ENCODE assay signal across 8 mouse cellular contexts in the genomic region with DNA sequence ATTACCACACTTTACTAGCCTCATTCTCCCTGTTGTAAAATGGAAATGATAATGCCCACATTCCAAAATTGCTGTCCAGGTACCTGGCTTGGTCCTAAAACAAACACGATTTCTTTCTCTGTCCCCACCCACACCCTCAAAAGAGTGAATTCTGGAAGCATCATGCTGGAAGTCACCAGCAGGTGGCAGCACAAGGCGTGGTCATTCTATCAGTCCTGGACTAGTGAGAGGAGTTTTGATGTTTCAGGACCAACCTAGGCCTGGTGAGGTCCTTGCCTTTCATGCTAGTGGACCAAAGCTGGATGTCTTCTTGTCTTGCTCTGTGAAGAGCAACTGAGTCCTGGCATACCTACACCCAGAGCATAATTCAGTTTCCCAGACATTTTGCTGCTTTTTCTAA.
DNase-seq lines count a peak whose midpoint lies in the region; ATAC-seq lines count a peak whose summit lies in the region.

No protein-coding gene starts in this region.

- WGBS in forebrain, embryonic 13.5 days = 7% methylated on average over 2 of the region's 2 CpGs
- WGBS in hindbrain, embryonic 11.5 days = 11% methylated on average over 2 of the region's 2 CpGs

- H3K36me3 ChIP-seq in forebrain, embryonic 13.5 days (ENCODE audit: poor library complexity, severe bottlenecking) = no peaks in the 10 kb centered on the region
- H3K36me3 ChIP-seq in hindbrain, embryonic 11.5 days (ENCODE audit: control insufficient read depth, insufficient read depth, low read length) = no peaks in the 10 kb centered on the region

- no peak overlapping the region for H3K9ac ChIP-seq in forebrain, embryonic 13.5 days
- no peak overlapping the region for H3K9ac ChIP-seq in hindbrain, embryonic 11.5 days (ENCODE audit: low read depth, low read length)

- peak; percentile 52 for DNase-seq in ES-CJ7 (ENCODE audit: low read depth, low spot score)
- peak; percentile 66 for DNase-seq in c-Kit-negative CD71-positive TER-119-positive erythroid progenitor cells, embryonic 14.5 days (ENCODE audit: low read depth, low spot score)
- DNase-seq in hindbrain, embryonic 11.5 days (ENCODE audit: low spot score) = peak; percentile 81
- DNase-seq in layer of hippocampus, postnatal 14 days (ENCODE audit: low spot score in 2 of 2) = peak; percentile 62 to 68
- peak; percentile 59 for DNase-seq in lung, postnatal 25 days (ENCODE audit: low spot score)
- peak; percentile 86 to 89 for DNase-seq in right cerebral cortex, adult 2 months (ENCODE audit: low spot score in 2 of 2)
- DNase-seq in urinary bladder, postnatal 14 days (ENCODE audit: low spot score) = peak; percentile 72

- peak; percentile 68; the same call in 1 of the 2 replicates for ATAC-seq in forebrain, embryonic 13.5 days
- 0 out of 2 replicates have a peak, but pooled peaks have one; percentile 33 for ATAC-seq in hindbrain, embryonic 11.5 days (ENCODE audit: low FRiP score)

- no peaks in the 10 kb centered on the region for H3K9me3 ChIP-seq in forebrain, embryonic 13.5 days (replicated peaks)
- no peaks in the 10 kb centered on the region for H3K9me3 ChIP-seq in hindbrain, embryonic 11.5 days (ENCODE audit: control insufficient read depth, low read length)

- no peaks in the 10 kb centered on the region for H3K4me1 ChIP-seq in forebrain, embryonic 13.5 days
- H3K4me1 ChIP-seq in hindbrain, embryonic 11.5 days (replicated peaks; ENCODE audit: control insufficient read depth, insufficient read depth, low read length) = no peaks in the 10 kb centered on the region

- no peak overlapping the region for H3K4me2 ChIP-seq in forebrain, embryonic 13.5 days
- H3K4me2 ChIP-seq in hindbrain, embryonic 11.5 days (replicated peaks; ENCODE audit: low read depth, low read length) = no peak overlapping the region

- no peak overlapping the region for H3K4me3 ChIP-seq in forebrain, embryonic 13.5 days
- H3K4me3 ChIP-seq in hindbrain, embryonic 11.5 days (ENCODE audit: low read depth, low read length) = no peak overlapping the region

- no peak overlapping the region for H3K27ac ChIP-seq in forebrain, embryonic 13.5 days
- H3K27ac ChIP-seq in hindbrain, embryonic 11.5 days (ENCODE audit: low read depth, low read length) = no peak overlapping the region

- H3K27me3 ChIP-seq in forebrain, embryonic 13.5 days = 0 out of 2 replicates have a peak, but pooled peaks cover 3% of the 10 kb centered on the region
- H3K27me3 ChIP-seq in hindbrain, embryonic 11.5 days (ENCODE audit: control insufficient read depth, insufficient read depth, low read length) = no peaks in the 10 kb centered on the region
